Mouse (Mus musculus): ENCODE measurements at regions not wholly inside any gene's neighbourhood (a gene's known extent, or its start where the extent isn't known, plus 50 kb on each side); places are given as distances from the start of the nearest gene placed in this dataset.

DNA sequence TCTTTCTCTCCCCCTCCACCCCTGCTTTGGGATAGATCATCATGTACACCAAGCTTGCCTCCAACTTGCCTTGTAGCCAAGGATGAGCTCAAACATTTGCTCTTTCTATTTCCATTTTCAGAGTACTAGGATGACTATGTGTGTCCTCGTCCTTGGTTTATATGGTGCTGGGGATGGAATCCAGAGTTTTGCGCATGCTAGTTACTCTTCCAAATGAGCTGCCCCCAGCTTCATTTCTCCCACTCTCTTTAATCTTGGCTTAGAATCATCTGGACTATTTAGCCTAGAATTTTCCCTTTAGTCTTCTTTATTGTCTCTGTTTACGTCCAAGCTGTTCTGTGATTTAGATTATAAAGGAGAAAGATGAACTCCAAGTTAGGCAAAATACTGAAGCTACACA is 349.2 kb downstream of the Nucb2 start:
- DNase-seq (ENCODE audit: low spot score), result no peak

DNA sequence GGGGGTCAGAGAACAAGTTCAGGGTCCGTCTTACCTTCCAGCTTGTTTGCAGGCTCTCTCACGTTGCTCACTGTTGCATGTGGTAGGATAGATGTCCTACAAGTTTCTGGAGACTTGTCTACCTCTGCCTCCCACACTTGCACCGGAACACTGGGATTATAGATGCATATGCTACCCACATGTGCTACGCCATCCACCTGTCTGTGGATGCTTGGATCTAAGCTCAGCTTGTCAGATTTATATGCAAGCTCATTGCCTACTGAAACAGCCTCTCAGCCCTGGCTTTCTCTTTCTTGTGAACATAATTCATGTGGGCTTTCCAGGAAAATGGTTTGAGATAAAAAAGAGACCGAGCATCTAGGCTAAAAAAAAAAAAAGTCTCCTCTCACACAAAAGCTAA is 353.0 kb downstream of the Nucb2 start:
- DNase-seq (ENCODE audit: low spot score), result no peak

DNA sequence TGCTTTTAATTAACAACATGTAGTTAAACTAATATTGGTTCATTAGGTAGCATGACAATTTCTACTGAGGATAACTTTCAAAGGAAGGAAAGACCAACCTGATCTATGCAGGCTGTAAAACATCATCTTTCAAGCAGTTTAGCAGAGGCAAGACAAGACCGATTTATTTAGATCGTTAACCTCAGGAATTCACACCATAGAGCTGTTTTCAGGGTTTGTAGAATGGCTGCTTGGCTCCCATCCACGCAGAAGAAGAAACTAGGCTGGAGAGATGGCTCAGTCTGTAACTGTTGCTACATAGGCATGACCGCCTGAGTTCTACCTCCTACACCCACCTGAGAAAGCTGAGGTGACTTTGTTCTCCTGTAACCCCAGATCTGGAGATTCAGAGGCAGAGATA is 353.6 kb downstream of the Nucb2 start:
- DNase-seq (ENCODE audit: low spot score), result no peak

DNA sequence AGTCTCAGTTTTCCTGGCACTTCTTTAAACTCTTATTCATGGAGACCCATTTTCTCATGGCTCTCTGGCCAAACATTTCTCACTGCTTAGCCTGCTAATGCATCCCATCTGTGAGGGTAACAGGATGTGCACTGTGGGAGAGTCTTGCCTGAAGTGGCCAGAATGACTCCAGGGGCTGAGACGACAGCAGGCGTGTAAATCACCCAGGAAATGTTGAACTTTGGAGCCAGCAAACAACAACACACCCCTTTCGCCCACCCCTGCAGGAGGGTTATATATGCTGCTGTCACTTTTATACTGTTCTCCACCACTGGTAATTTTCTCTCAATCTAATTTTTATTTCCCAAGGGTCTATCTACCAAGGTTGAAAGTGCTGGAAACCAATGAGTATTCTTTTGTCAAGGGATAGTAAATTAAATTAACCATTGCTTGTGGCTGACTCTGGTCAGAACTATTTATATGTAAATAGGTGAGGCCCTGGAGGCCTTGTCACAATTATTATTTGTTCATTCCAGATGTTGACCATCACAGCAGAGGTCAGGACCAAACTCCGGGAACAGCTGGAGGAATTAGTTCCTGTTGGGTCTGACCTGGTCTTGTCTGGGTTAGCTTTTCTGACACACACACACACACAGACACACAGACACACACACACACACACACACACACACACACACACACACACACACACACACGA is 378.2 kb downstream of the Nucb2 start:
- DNase-seq (ENCODE audit: low spot score), result no peak

DNA sequence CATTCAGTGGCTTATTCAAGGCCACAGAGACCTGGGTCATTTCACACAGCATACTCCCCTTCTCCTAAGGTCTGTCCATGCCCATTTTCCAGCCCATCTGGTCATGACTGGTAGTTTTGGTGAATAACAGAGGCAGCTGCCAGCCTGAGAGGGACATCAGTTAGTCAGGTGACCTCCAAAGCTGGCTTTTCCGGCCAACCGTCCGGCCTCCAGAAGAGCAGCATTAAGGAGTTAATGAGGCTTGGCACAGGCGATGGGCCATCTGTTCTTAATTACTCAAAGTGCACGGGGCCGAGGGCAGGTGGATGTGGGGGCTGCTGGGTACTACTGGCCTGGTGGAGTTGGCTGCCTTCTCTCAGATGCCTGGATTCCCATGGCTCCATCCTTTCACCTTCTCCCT is 389.7 kb downstream of the Nucb2 start:
- DNase-seq (ENCODE audit: low spot score), result no peak

DNA sequence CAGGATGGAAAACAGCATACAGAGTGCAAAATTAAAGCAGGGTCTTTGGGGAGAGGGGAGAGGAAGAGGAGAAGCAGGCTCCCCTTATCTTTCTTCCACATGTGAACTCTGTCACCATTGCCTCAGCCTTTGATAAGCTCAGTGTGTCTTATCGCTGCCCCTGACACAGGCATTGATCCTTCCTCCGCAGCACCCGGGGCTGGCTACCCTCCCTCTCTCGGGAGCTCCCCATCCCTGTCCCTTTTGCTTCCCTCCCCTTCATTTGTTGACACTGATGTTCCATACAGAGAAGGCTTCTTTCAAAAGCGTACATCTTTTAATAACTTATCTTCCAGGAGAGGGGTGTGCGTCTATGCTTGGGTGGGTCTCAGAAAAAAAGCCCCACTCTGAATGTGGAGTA is 411.6 kb downstream of the Nucb2 start:
- DNase-seq (ENCODE audit: low spot score), result no peak

DNA sequence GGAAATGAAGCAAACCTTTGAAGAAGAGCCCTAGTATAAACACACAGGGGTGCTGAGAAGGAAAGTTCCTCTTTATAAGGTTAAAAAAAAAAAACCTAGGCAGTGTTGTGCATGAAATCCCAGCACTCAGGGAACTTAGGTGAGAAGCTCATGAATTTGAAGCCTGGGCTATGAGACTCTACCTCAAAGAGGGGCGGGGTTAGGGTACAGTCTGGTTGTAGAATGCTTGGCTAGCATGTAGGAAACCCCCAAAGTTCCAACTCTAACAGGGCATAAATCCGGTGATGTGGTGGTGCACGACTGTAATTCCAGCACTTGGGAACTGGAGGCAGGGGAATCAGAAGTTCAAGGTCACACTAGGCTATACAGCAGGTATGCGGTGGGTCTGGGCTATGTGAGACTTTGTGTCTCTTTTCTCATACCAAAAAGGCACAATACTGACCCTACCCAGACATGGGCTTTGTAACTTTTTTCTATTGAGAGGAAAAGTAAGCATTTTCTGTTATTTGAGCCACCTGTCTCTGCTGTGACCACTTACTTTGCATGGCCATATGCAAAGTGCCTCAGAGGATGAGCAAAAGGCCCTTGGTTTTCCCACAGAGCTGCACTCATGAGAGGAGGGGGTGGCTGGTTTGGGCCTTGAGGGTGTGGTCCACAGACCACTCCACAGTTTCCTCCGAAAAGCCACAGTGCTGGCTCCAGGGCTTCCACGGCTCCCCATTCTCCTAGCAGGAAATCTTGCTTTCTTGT is 413.9 kb downstream of the Nucb2 start:
- no peak for DNase-seq (ENCODE audit: low spot score)

DNA sequence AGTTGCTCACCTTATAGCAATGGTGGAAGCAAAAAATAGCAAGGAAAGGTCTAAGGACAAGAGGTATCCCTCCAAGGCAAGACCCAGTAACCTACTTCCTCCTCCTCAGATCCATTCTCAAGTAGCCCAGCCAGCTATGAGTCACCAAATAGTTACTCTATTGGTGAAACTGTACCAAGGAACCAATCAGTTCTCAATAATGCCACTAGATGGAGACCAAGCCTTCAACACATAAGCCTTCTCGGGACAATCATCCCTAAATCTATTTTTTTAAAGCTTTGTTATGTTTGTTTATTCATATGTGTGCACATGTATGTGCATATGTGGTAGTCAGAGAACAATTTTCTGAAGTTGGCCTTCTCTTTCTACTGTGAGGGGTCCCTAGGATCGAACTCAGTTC is 434.3 kb upstream of the Xylt1 start:
- DNase-seq (ENCODE audit: low spot score), result no peak

DNA sequence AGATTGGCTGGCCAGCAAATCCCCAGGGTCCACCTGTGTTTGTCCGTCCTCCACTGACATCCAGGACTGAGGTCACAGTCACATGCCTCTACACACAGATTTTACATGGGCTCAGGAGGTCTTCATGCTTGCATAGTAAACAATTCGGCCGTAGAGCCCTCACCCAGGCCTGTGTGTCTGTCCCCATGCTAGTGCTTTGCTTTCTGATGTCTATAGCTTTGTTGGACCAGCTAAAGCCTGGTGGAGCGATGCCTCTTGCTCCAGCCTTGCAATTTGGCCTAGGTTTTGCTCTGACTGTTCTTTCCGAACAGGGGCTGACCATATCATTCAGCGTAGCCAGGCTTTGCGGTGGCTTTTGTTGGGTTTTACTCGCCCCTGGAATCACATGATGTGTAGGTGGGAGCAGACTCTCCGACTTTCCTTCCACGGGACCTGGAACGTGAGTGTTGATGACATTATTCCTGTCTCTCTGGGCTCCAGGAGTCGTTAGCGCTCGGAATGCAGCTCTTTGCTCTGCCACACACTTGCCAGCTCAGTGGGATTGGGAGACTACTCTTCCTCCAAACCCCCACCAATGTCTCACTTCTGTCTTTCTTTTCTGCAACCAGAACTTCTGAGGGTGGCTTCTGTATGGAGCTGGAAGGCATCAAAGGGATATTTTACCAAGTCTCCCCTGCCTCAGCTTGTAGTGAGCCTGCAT is 421.4 kb upstream of the Xylt1 start:
- no peak for DNase-seq (ENCODE audit: low spot score)

DNA sequence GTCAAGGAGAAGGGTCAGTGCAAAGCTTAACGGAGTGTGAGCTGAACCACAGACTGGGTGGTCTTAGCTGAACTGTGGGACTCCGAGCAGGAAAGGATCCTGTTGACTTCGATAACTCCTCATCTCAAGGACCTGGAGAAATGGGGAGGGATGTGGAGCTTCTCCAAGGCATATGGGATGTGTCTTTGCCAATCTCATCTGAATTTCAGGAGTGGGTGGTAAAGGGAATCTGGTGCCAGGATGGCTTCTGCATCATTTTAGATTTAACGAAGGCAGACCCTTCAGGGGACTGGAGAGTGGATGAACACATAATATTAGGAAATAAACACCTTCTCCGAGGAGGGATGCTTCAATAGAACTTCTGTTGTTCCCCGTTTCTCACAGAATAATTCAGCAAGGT is 416.9 kb upstream of the Xylt1 start:
- DNase-seq (ENCODE audit: low spot score), result no peak

DNA sequence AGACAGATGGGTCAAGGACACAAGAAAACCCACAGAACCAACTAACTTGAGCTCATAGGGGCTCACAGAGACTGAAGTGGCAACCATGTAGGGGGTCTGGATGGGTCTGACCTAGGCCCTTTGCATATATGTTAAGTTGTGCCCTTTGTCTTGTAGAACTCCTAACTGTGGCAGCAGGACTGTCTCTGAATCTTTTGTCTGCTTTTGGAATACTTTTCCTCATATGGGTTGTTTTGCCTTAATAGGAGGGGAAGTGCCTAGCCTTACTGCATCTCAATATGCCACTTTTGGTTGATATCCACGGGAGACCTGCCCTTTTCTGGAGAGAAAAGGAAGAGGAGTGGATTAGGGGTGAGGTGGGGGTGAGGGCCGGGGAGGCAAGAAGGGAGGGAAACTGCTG is 389.4 kb upstream of the Xylt1 start:
- no peak for DNase-seq (ENCODE audit: low spot score)

DNA sequence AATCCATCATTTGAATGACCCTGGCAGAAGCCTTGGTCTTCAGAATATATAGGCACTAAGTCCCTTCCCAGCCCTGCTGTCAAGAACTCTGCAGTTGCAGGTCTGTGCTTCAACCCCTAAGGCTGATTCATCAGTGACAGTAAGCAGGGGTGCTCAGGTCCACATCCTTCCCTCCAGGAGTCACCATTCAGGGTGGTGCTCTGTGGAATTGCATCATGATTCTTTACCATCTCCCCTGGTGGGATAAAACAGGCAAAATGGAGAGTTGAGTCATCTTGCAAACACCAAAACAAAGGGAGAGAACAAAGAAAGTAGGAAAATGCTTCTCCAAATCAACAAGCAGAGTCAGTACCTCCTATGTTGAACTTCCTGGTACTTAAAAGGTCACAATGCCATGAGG is 388.6 kb upstream of the Xylt1 start:
- no peak for DNase-seq (ENCODE audit: low spot score)

DNA sequence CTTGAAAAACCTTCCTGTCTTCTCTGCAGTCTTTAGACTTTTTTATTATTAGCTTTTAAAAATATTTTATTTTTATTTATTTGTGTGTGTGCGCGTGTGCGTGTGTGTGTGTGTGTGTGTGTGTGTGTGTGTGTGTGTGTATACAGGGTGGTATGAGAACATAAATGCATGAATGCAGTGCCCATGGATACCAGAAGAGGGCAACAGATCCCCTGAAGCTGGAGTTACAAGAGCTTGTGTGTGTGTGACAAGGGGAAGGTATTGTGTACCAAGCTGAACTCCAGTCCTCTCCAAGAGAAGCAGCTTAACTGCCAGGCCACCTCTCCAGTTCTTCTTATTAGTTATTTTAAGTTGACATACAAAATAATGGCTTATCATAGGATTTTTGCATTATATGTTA is 385.0 kb upstream of the Xylt1 start:
- no peak for DNase-seq (ENCODE audit: low spot score)

DNA sequence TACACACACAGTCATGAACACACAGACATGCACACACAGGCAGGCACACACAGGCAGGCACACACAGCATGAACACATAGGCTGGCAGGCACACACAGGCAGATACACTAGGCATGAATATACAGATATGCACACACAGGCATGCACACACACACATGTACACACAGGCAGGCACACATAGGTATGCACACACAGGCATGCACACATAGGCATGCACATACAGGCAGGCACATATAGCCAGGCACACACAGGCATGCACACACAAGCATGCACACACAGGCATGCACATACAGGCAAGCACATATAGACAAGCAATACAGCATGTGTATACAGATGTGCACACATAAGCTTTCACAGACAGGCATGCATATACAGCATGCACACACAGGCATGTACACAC is 377.6 kb upstream of the Xylt1 start:
- no peak for DNase-seq (ENCODE audit: low spot score)

DNA sequence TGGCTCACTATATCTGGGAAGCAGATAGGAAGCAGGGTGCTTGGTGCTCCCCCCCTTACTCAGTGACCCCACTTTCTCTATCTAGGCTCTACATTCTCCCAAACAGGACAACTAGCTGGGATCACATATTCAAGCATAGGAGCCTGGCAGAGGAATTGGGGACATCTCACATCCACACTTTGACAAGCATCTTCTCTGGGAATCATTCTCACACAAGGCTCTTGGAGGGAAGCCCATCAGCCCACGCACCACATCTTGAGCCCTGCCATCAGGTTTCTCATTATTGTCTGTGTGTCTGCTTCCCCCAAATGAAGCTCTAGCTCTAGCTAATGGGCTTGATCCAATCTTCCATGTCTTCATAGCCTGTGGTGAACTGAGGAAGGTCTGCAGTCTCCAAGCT is 362.4 kb upstream of the Xylt1 start:
- DNase-seq (ENCODE audit: low spot score), result no peak

DNA sequence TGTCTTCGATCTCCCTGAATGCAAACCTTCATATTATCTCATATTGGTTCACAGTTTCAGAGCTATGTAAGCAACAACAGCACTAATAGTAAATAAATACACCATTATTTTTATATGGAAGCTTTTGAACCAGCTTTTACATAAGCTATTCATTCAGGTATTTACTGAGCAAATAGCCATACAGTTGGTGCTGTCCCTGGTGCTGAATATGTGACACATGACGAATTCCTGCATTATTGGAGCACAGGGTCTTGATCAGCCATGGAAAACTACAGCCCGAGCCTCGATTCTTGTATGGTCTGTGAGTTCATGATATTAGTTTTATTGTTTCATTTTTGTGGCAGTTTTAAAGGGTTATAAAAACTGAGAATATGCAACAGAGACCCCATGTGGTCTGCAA is 359.1 kb upstream of the Xylt1 start:
- DNase-seq (ENCODE audit: low spot score), result no peak

DNA sequence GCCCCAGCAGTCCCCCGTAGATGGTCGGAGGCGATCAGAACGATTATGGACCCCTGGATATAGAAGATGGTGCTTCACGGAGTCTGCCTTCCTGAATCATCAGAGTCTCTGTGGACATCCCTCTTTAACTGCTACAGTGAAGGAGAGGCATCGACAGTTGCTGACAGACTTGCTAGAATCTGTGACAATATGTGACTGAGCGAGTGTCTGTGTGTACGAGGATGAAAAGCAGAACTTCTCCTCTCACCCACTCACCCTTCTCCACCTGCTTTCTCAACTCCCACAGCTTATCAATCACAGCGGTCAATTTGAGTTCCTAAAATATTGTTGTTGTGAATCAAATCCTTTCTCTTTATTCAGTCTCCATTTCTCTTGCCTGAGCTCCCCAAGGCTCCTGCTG is 335.9 kb upstream of the Xylt1 start:
- no peak for DNase-seq (ENCODE audit: low spot score)

DNA sequence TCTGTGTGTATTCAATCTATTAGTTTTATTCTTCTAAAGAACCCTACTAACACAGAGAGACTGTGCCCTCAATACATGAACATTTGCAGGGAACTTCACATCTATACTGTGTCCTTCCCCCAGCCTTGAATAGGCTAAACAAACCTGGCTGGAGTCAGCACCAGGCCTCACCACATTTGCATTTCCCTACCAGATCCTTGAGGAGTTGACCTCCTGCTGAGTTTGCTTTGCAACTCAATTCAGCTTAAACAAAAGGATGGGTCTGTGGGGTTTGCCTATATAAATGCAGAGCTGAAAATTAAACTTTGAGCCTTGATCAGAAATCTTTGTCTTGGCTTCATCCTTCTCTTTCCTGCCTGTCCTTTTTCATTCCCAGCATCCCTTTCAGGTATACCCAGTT is 331.5 kb upstream of the Xylt1 start:
- no peak for DNase-seq (ENCODE audit: low spot score)

DNA sequence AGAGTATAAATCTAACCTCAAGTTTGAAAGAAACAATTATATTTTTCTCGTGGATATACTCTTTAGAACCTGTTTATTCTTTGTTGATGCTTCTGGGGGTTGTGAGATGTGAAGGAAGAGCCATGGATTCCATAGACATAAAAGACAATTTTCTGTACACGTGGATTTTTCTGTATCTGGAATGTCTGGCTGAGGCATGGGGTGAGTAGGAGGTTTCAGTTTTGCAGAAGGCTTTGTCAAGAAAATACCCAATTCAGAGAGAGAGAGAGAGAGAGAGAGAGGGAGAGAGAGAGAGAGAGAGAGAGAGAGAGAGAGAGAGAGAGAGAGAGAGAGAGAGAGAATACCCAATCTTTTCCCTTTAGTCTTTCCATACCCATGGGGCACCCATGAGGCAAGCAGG is 315.0 kb upstream of the Xylt1 start:
- no peak for DNase-seq (ENCODE audit: low spot score)

DNA sequence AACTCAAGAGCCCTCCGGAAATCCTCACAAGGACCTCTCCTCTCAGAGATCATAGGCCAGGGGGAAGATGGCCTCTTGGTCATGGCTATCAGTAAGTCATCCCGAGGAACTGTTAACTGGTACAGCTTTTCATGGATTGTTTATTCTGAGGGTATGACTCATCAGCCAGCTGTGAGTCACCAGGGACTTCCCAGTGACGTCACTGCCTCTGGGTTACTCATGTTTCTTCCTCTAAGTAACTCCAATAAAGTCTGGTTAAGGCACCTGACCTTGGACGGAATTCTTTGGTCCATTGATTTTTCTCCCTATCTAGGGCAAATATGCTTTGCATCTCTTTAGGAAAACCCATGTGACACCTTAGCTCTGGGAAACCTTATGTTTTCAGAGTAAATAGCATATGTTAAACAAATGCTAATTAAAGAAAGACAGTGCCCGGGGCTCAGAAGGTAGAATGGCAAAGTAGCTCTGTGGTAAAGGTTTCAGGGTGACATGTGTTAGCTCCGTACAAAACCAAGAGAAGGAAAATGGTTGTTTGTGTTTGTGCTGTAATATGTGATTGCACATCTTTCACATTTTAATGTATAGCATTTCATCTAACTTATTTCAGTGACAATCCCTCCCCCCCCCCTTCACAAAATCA is 289.7 kb upstream of the Xylt1 start:
- DNase-seq (ENCODE audit: low spot score), result no peak

DNA sequence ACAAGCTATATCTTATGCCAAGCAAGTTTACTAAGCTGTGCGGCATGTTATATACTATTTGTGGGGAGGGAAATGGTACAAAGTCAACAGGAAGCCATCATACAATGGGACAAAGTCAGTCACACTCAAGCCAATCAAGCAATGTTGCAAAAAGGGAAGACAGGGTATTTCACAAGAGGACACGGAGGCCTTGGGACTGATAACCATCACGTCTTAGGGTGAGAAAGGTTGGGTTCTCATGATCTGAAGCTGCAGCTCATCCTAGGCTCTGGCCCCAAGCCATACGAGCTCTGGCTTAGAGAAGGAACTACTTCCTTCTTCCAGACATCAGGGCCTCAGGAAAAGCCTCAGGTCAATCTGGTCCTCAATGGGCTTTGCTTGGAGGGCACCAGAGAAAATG is 287.9 kb upstream of the Xylt1 start:
- DNase-seq (ENCODE audit: low spot score), result no peak

DNA sequence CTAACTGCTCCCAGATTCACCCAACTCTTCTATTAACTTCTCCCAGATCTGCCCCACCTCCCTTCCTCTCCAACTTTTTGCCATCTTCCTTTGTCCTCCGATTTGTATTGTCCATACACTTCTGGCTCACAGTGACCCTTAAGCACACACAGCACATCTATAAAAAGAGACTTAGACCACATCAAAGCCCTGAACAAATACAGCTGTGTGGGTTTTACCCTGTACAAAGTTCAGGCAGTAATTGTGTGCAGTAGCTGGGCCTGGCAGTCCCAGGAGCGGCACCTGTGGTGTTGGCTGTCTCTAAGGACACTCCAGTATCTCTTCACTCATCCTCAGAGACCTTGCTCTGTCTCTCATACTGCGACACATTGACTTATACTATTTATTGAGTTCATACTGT is 283.2 kb upstream of the Xylt1 start:
- DNase-seq (ENCODE audit: low spot score), result no peak
